Comparison of ENCODE assay signal across 27 mouse cellular contexts in genomic region chr8:111924976-111925375, GRCm38 (mm10). TPM values are rescaled to one million over a fixed set of nuclear protein-coding genes. Genes with fewer than 3 reads are reported as not detected.
DNase-seq lines count a peak whose midpoint lies in the region; ATAC-seq and TF ChIP-seq lines count a peak whose summit lies in the region.
"Had no signal": no experiment of that assay in that cellular context is flagged by ENCODE, and none has a peak within 500 bp of the region (broad histone marks: within the 10 kb centered on the region; RNA-seq: fewer than 3 reads in every experiment).

No protein-coding gene starts in this region.

- 0 out of 2 replicates have a peak, but pooled peaks have one; percentile 11 for ATAC-seq in intestine, postnatal 0 days
- no peak for ATAC-seq in liver, embryonic 16.5 days (ENCODE audit: low read depth)
- ATAC-seq in midbrain, embryonic 13.5 days, result no peak
- ATAC-seq: forebrain, embryonic 16.5 days had no signal

- H3K9me3 ChIP-seq in intestine, postnatal 0 days (ENCODE audit: control insufficient read depth), result no peaks in the 10 kb centered on the region
- no peaks in the 10 kb centered on the region for H3K9me3 ChIP-seq in liver, embryonic 16.5 days (replicated peaks; ENCODE audit: control insufficient read depth, low read length)
- H3K9me3 ChIP-seq in midbrain, embryonic 13.5 days, result no peaks in the 10 kb centered on the region
- H3K9me3 ChIP-seq: forebrain, embryonic 10.5 days; hindbrain, embryonic 15.5 days; kidney, embryonic 15.5 days; limb, embryonic 15.5 days had no signal

- WGBS in intestine, postnatal 0 days, result 38% methylated on average over 7 of the region's 7 CpGs
- 30% methylated on average over 7 of the region's 7 CpGs for WGBS in liver, embryonic 16.5 days (ENCODE audit: insufficient replicate concordance)
- WGBS in midbrain, embryonic 13.5 days, result 86% methylated on average over 7 of the region's 7 CpGs

- H3K4me3 ChIP-seq in intestine, postnatal 0 days (ENCODE audit: low read depth, low read length), result no peak overlapping the region
- H3K4me3 ChIP-seq in liver, embryonic 16.5 days (ENCODE audit: low read depth, low read length), result no peak overlapping the region
- no peak overlapping the region for H3K4me3 ChIP-seq in midbrain, embryonic 13.5 days (replicated peaks)
- H3K4me3 ChIP-seq: forebrain, embryonic 10.5 days; heart, adult 2 months; hindbrain, embryonic 15.5 days; kidney, embryonic 15.5 days; limb, embryonic 15.5 days had no signal

- DNase-seq in ES-CJ7 (ENCODE audit: low read depth, low spot score), result peak; percentile 79
- peak; percentile 40 for DNase-seq in MEL-GATA-1-ER (ENCODE audit: extremely low read depth, low read depth)
- DNase-seq in natural killer cell, adult 2 months (ENCODE audit: low spot score in 2 of 2), result no peak
- DNase-seq in adrenal gland, adult 2 months, result no peak
- DNase-seq: cerebellum, adult 18-20 months; cerebellum, postnatal 14 days; gastrocnemius, postnatal 25 days; heart, adult 2 months; heart, postnatal 4 days; kidney, adult 11 months; kidney, postnatal 4 days; left cerebral cortex, postnatal 4 days; right cerebral cortex, postnatal 25 days; spleen, adult 18-20 months had no signal

- no peak for TF ChIP-seq CTCF in intestine, postnatal 0 days (IDR thresholded peaks at IDR 0.05; ENCODE audit: low read depth)

- H3K4me1 ChIP-seq in intestine, postnatal 0 days (replicated peaks; ENCODE audit: control insufficient read depth, insufficient read depth, low read length), result no peaks in the 10 kb centered on the region
- peaks cover 19% of the 10 kb centered on the region for H3K4me1 ChIP-seq in liver, embryonic 16.5 days (ENCODE audit: control insufficient read depth, low read depth, low read length)
- H3K4me1 ChIP-seq in midbrain, embryonic 13.5 days (replicated peaks), result no peaks in the 10 kb centered on the region
- H3K4me1 ChIP-seq: forebrain, embryonic 10.5 days; hindbrain, embryonic 15.5 days; limb, embryonic 15.5 days had no signal

- H3K27me3 ChIP-seq in intestine, postnatal 0 days (replicated peaks; ENCODE audit: control insufficient read depth, insufficient read depth, low read length), result no peaks in the 10 kb centered on the region
- no peaks in the 10 kb centered on the region for H3K27me3 ChIP-seq in liver, embryonic 16.5 days (ENCODE audit: control insufficient read depth, insufficient read depth, low read depth, low read length)
- H3K27me3 ChIP-seq in midbrain, embryonic 13.5 days, result no peaks in the 10 kb centered on the region
- H3K27me3 ChIP-seq: hindbrain, embryonic 15.5 days; kidney, embryonic 15.5 days; limb, embryonic 15.5 days had no signal

- H3K4me2 ChIP-seq in intestine, postnatal 0 days (replicated peaks; ENCODE audit: low read depth), result no peak overlapping the region
- H3K4me2 ChIP-seq in liver, embryonic 16.5 days (ENCODE audit: low read depth, low read length), result 0 out of 2 replicates have a peak overlapping the region, but pooled peaks have one; percentile 6
- no peak overlapping the region for H3K4me2 ChIP-seq in midbrain, embryonic 13.5 days (replicated peaks)
- H3K4me2 ChIP-seq: hindbrain, embryonic 15.5 days; kidney, embryonic 15.5 days; limb, embryonic 15.5 days; midbrain, embryonic 11.5 days had no signal

- H3K27ac ChIP-seq in intestine, postnatal 0 days (ENCODE audit: low read depth, low read length), result no peak overlapping the region
- peak overlapping the region; percentile 69 for H3K27ac ChIP-seq in liver, embryonic 16.5 days (ENCODE audit: low read length)
- H3K27ac ChIP-seq in midbrain, embryonic 13.5 days, result no peak overlapping the region
- H3K27ac ChIP-seq: forebrain, embryonic 10.5 days; heart, adult 2 months; hindbrain, embryonic 15.5 days; kidney, embryonic 15.5 days; limb, embryonic 15.5 days; macrophage had no signal

- H3K9ac ChIP-seq in intestine, postnatal 0 days (ENCODE audit: low read depth, low read length), result no peak overlapping the region
- H3K9ac ChIP-seq in liver, embryonic 16.5 days (ENCODE audit: low read depth, low read length), result peak overlapping the region; percentile 30; the same call in 1 of the 2 replicates
- no peak overlapping the region for H3K9ac ChIP-seq in midbrain, embryonic 13.5 days (replicated peaks)
- H3K9ac ChIP-seq: hindbrain, embryonic 15.5 days; kidney, embryonic 15.5 days; limb, embryonic 15.5 days had no signal

- H3K36me3 ChIP-seq in intestine, postnatal 0 days (ENCODE audit: control insufficient read depth, insufficient read depth), result no peaks in the 10 kb centered on the region
- no peaks in the 10 kb centered on the region for H3K36me3 ChIP-seq in liver, embryonic 16.5 days (ENCODE audit: control insufficient read depth, insufficient read depth)
- H3K36me3 ChIP-seq in midbrain, embryonic 13.5 days, result no peaks in the 10 kb centered on the region; the same call in 1 of the 2 replicates
- H3K36me3 ChIP-seq: forebrain, embryonic 10.5 days; hindbrain, embryonic 15.5 days; kidney, embryonic 15.5 days; limb, embryonic 15.5 days had no signal

RNA-seq across cellular contexts. Expression of gene Tmem231, which starts 8.7 kb away (rescaled TPM):
- polyA plus RNA-seq in intestine, postnatal 0 days (2015; fragmentation: Nextera tagmentation; extraction: Ambion mirVana), result 1.8 and 2.2 TPM in 2 replicates
- polyA plus RNA-seq in liver, embryonic 16.5 days (2015; fragmentation: Nextera tagmentation; extraction: Ambion mirVana), result 1.6 and 1.8 TPM in 2 replicates
- total RNA-seq in adrenal gland, adult 2 months (2021), result 10 to 100 TPM in 1 of 2 experiments, 1 to 10 TPM in 1; 6.0 to 10.2 TPM
- 9.4 and 9.9 TPM in 2 replicates for polyA plus RNA-seq in adrenal gland, adult 2 months (2012; rRNA removed)
- polyA plus RNA-seq in midbrain, embryonic 13.5 days (2015; fragmentation: Nextera tagmentation; extraction: Ambion mirVana), result 15.9 and 16.8 TPM in 2 replicates
- total RNA-seq: monocyte, adult 5-6 weeks had no signal

RNA-seq across cellular contexts. Expression of gene Chst5, which starts 14.7 kb away (rescaled TPM):
- 0.44 and 0.54 TPM in 2 replicates for polyA plus RNA-seq in intestine, postnatal 0 days (2015; fragmentation: Nextera tagmentation; extraction: Ambion mirVana)
- 0.04 TPM in 1 of 2 replicates, not detected in the other for polyA plus RNA-seq in liver, embryonic 16.5 days (2015; fragmentation: Nextera tagmentation; extraction: Ambion mirVana)
- not detected for total RNA-seq in adrenal gland, adult 2 months (2021)
- not detected in 2 replicates for polyA plus RNA-seq in adrenal gland, adult 2 months (2012; rRNA removed)
- polyA plus RNA-seq in midbrain, embryonic 13.5 days (2015; fragmentation: Nextera tagmentation; extraction: Ambion mirVana), result 3.1 and 4.2 TPM in 2 replicates
- total RNA-seq: adrenal gland, adult 18-20 months; heart, adult 2 months; heart, postnatal 4 days; monocyte, adult 5-6 weeks had no signal
- polyA plus RNA-seq: C2C12; heart, adult 2 months; macrophage had no signal

RNA-seq across cellular contexts. Expression of gene Gabarapl2, which starts 15.5 kb away (rescaled TPM):
- polyA plus RNA-seq in intestine, postnatal 0 days (2015; fragmentation: Nextera tagmentation; extraction: Ambion mirVana), result 298 and 308 TPM in 2 replicates
- polyA plus RNA-seq in liver, embryonic 16.5 days (2015; fragmentation: Nextera tagmentation; extraction: Ambion mirVana), result 195 and 201 TPM in 2 replicates
- total RNA-seq in adrenal gland, adult 2 months (2021), result 100 to 1,000 TPM; 124 to 166 TPM
- polyA plus RNA-seq in adrenal gland, adult 2 months (2012; rRNA removed), result 15.0 and 15.4 TPM in 2 replicates
- 453 and 504 TPM in 2 replicates for polyA plus RNA-seq in midbrain, embryonic 13.5 days (2015; fragmentation: Nextera tagmentation; extraction: Ambion mirVana)

RNA-seq across cellular contexts. Expression of gene Tmem170, which starts 48.4 kb away (rescaled TPM):
- 24.1 and 25.4 TPM in 2 replicates for polyA plus RNA-seq in intestine, postnatal 0 days (2015; fragmentation: Nextera tagmentation; extraction: Ambion mirVana)
- polyA plus RNA-seq in liver, embryonic 16.5 days (2015; fragmentation: Nextera tagmentation; extraction: Ambion mirVana), result 4.2 and 4.4 TPM in 2 replicates
- 1 to 10 TPM; 5.0 to 6.8 TPM for total RNA-seq in adrenal gland, adult 2 months (2021)
- 1.3 and 1.5 TPM in 2 replicates for polyA plus RNA-seq in adrenal gland, adult 2 months (2012; rRNA removed)
- polyA plus RNA-seq in midbrain, embryonic 13.5 days (2015; fragmentation: Nextera tagmentation; extraction: Ambion mirVana), result 5.3 and 5.4 TPM in 2 replicates

Comparison
In these comparisons a context has a peak if more than half of its experiments do, and no peak if none do; other contexts are left out.
1. DNase-seq: peak in ES-CJ7 (single experiment) and MEL-GATA-1-ER (single experiment); none in natural killer cell, adult 2 months (0 of 2) and adrenal gland, adult 2 months (single experiment).
2. RNA of gene Gabarapl2, which starts 15.5 kb away (polyA plus RNA-seq): 453 to 504 TPM in midbrain, embryonic 13.5 days, 298 to 308 TPM in intestine, postnatal 0 days and 195 to 201 TPM in liver, embryonic 16.5 days; 15.0 to 15.4 TPM in adrenal gland, adult 2 months; every median in the first group is over 10 times any median in the second.